Mouse (Mus musculus): ENCODE data around the gene Rasa2.

DNA sequence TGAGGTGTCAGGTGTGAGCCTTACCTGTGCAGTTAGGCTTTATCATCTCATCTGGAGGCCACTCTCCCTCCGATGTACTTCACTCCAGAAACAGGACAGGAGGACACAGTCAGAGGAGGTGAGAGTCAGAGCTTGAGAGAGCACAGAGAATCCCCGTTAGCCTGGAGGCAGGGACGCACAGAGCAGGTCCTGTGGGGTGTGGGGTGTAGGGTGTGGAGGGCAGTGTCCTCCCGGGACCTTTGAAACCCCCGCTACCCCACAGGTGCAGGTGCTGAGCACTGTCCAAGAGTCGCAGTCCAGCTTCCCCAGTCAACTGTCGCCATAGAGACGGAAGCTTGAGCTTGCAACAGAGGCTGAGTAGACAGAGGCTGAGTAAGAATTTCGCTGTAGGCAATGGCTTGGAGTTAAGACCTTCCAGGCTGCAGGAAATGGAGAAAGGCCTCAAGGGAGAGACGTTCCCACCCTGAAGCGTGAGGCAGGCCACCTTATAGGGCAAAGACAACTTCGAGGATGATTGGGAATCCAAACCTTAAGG lies 106.4 kb downstream of the Rasa2 start, which contains the start of gene Gm28729:
- no peak for TF ChIP-seq CTCF (IDR thresholded peaks at IDR 0.05; ENCODE audit: control insufficient read depth, insufficient read depth, insufficient read length)
- no peak for TF ChIP-seq MYOG (IDR thresholded peaks at IDR 0.05; ENCODE audit: control insufficient read depth, extremely low read depth, insufficient read length)
- no peak for TF ChIP-seq MAX (IDR thresholded peaks at IDR 0.05)
- TF ChIP-seq CEBPB (IDR thresholded peaks at IDR 0.05; ENCODE audit: low read depth): no peak

Data from C2C12 (cell line).